Mouse (Mus musculus) frontal cortex, postnatal 25 days (tissue): ENCODE measurements at regions not wholly inside any gene's neighbourhood (a gene's known extent, or its start where the extent isn't known, plus 50 kb on each side); places are given as distances from the start of the nearest gene placed in this dataset.

Source experiments
- DNase-seq, 2 experiments: peaks; one replicate each; pipeline ENCODE4 v3.0.0; 2022; ENCODE audit warnings: low spot score in 2 of 2

- no peak for DNase-seq
Measured at GRCm38 (mm10) chr17:62083281-62083680, 797.8 kb downstream of the Efna5 start.

GRCm38 (mm10) chr17:62077604-62078003 is 803.5 kb downstream of the Efna5 start:
- no peak for DNase-seq

- DNase-seq, result no peak
Measured at GRCm38 (mm10) chr17:62064939-62065338, 816.2 kb downstream of the Efna5 start.

DNA sequence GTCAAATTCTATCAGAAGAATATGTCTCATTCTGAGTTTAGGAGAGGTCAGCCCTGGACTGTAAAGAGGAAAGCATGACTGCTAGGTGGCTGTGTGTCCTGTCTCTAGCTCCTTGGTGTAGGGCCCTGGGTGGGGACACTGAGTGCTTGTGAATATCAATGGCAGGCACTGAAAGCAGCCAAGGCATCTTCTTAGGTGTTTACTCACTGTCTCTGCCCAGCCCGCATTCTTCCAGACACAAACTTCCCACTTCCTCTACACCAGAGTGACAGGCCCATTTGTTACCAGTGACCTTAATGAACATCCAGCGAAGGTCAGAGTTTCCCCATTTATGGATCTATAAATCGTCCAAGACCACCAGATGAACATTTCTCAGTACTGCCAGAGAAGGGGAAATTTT is 823.1 kb downstream of the Efna5 start:
- DNase-seq, result no peak

DNA sequence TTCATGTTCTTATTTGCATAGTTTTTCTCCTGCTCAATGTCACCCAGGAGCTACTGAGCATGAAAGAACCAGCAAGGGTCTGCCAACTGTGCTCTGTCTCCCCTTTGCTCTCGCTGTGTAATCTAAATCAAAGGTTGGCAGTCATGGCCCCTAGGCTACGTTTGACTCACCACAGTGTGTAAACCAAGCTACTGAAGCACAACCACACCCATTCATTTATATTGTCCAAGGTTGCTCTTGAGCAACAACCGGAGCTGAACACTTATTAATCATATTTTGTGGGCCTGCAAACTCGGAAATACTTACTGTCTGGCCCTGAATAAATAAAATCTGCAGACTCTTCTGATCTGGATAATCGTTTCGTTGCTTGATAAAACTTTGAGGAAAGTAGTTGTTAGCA is 826.3 kb downstream of the Efna5 start:
- no peak for DNase-seq

GRCm38 (mm10) chr17:62048989-62049388 is 832.1 kb downstream of the Efna5 start:
- no peak for DNase-seq

DNA sequence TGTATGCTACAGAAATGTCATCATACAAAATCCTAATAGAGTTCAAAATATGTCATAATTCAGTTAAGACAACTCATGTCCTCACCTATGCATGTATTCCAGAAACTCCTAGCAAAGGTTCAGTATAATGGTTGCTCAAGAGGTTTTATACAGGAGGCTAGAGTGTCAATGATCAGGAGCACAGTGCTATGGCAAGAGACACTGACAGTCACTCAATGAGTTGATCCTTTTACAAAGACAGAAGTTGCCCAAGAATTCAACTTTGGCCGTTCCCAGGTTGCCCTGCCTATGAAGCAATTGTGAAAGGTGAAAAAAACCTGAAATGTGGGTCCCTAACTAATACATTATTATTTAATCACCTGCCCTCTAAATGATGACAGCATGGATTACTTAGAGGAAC is 850.5 kb downstream of the Efna5 start:
- DNase-seq, result no peak
